Mouse (Mus musculus): ENCODE measurements around the gene Tas2r129. TPM values are rescaled to one million over a fixed set of nuclear protein-coding genes. Genes with fewer than 3 reads are reported as not detected.
"Not testable (repeated sequence)": the region's sequence is repeated elsewhere in the genome, so short reads cannot be mapped to it uniquely, and the experiment has no call there.

Gene Tas2r129
- polyA plus RNA-seq (2014; fragmentation: Nextera tagmentation; extraction: Ambion mirVana), result not detected in 2 replicates

GRCm38 (mm10) chr6:132950802-132951201, at the start of gene Tas2r129:
TSS of gene Tas2r129 (plus strand) at chr6:132951102.
- no peak within 1 kb of the TSS for H3K9ac ChIP-seq (ENCODE audit: low read depth, low read length)
- H3K4me1 ChIP-seq (ENCODE audit: control insufficient read depth, insufficient read depth, low read length), result no peaks in the 10 kb centered on the region
- H3K9me3 ChIP-seq (ENCODE audit: control insufficient read depth, low read length), result no peaks in the 10 kb centered on the region
- H3K27me3 ChIP-seq (ENCODE audit: control insufficient read depth, insufficient read depth, low read length), result no peaks in the 10 kb centered on the region
- no peak within 1 kb of the TSS for H3K4me3 ChIP-seq (ENCODE audit: low read length)
- no peak for ATAC-seq (ENCODE audit: low FRiP score, low TSS enrichment)
- no peaks in the 10 kb centered on the region for H3K36me3 ChIP-seq (ENCODE audit: control insufficient read depth, insufficient read depth, low read length)
- H3K4me2 ChIP-seq (replicated peaks; ENCODE audit: low read depth, low read length), result no peak within 1 kb of the TSS
- H3K27ac ChIP-seq (ENCODE audit: low read depth, low read length), result no peak within 1 kb of the TSS
- 92% methylated on average over 2 of the region's 2 CpGs for WGBS

- H3K4me2 ChIP-seq (replicated peaks; ENCODE audit: low read depth, low read length), result no peak within 1 kb of the TSS
- H3K27ac ChIP-seq (ENCODE audit: low read depth, low read length), result no peak within 1 kb of the TSS
- no peaks in the 10 kb centered on the region for H3K36me3 ChIP-seq (ENCODE audit: control insufficient read depth, insufficient read depth, low read length)
- H3K4me1 ChIP-seq (ENCODE audit: control insufficient read depth, insufficient read depth, low read length), result no peaks in the 10 kb centered on the region
- no peak within 1 kb of the TSS for H3K9ac ChIP-seq (ENCODE audit: low read depth, low read length)
- no peak within 1 kb of the TSS for H3K4me3 ChIP-seq (ENCODE audit: low read length)
- H3K27me3 ChIP-seq (ENCODE audit: control insufficient read depth, insufficient read depth, low read length), result no peaks in the 10 kb centered on the region
- no peaks in the 10 kb centered on the region for H3K9me3 ChIP-seq (ENCODE audit: control insufficient read depth, low read length)
- 84% methylated on average over 3 of the region's 3 CpGs for WGBS
- no peak for ATAC-seq (ENCODE audit: low FRiP score, low TSS enrichment)
Observed at GRCm38 (mm10) chr6:132909351-132909750, 41.6 kb upstream of the Tas2r129 start, which contains the start of gene Tas2r125. TSS of gene Tas2r125 (plus strand) at chr6:132909651.

DNA sequence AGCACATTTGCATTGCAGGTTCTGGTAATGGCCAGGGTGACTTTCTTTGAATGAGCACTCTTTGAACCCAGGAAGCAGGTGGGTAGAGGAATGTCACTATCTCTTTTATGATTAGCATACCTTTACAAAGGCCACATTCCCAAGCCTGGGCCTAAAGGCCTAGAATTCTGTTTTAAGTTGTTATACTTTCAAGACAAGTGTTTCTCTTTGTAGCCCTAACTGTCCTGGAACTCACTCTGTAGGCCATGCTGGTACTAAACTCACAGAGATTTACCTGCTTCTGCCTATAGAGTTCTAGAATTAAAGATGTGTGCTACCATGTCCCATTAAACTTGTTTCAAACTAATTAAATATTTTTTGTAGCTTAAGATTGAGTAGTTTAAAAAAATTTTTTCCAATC, 9.5 kb upstream of the Tas2r129 start:
- not testable (repeated sequence) for H3K4me1 ChIP-seq (ENCODE audit: control insufficient read depth, insufficient read depth, low read length); H3K36me3 ChIP-seq (ENCODE audit: control insufficient read depth, insufficient read depth, low read length); H3K9me3 ChIP-seq (ENCODE audit: control insufficient read depth, low read length); H3K4me3 ChIP-seq (ENCODE audit: low read length); H3K4me2 ChIP-seq (replicated peaks; ENCODE audit: low read depth, low read length); H3K9ac ChIP-seq (ENCODE audit: low read depth, low read length); H3K27me3 ChIP-seq (ENCODE audit: control insufficient read depth, insufficient read depth, low read length); H3K27ac ChIP-seq (ENCODE audit: low read depth, low read length); ATAC-seq (ENCODE audit: low FRiP score, low TSS enrichment)

DNA sequence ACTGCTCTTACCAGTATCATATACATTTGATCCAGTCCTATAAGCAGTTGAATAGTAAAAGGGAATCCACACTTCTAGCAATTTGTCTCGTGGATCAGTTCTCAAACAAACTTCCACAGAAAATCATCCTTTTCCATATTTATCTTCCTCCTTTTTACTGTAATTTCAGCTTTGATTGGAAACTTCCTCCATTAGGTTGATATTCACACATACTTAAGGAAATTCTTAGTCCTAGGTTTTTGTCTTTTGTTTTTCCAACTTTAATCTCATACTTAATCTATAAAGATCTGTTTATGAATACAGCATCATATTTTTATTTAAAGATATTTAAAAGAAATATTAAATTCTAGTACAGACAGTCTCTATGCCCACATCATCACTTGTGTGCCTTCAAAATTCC, 6.9 kb downstream of the Tas2r129 start, which contains the start of gene Tas2r131:
Gene Tas2r131, minus strand, starts transcription at position 101 of the 400 bp plus-strand sequence.
- Histone ChIP-seq H3K27ac (ENCODE audit: low read depth, low read length) (no peak within 1 kb of the TSS), H3K4me2 (replicated peaks; ENCODE audit: low read depth, low read length) (no peak within 1 kb of the TSS), H3K4me3 (ENCODE audit: low read length) (no peak within 1 kb of the TSS), H3K9me3 (ENCODE audit: control insufficient read depth, low read length) (no peaks in the 10 kb centered on the region), H3K27me3 (ENCODE audit: control insufficient read depth, insufficient read depth, low read length) (no peaks in the 10 kb centered on the region), H3K4me1 (ENCODE audit: control insufficient read depth, insufficient read depth, low read length) (no peaks in the 10 kb centered on the region), H3K9ac (ENCODE audit: low read depth, low read length) (no peak within 1 kb of the TSS), H3K36me3 (ENCODE audit: control insufficient read depth, insufficient read depth, low read length) (no peaks in the 10 kb centered on the region)
- 63% methylated on average over 1 of the region's 1 CpGs for WGBS
- no peak for ATAC-seq (ENCODE audit: low FRiP score, low TSS enrichment)

DNA sequence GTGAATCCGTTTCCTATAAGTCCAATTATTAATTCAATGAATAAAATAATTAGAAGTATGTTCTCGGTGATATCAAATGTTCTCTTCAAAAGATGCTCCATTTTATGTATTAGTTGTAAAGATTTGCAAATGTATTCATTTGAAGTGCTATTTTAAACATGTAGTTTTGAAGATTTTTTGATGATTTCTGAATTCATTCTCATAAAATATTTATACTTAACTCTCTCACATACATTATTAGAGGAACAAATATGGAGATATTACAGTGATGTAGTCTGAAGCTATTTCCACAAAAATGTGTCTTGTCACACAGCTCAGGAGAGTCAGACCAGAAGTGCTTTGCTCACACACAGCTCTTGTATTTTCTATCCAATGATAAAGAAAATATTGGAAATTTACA, 30.0 kb downstream of the Tas2r129 start, which contains the start of gene Tas2r109:
Gene Tas2r109, minus strand, starts transcription at position 101 of the 400 bp plus-strand sequence.
- WGBS, result 85% methylated on average over 2 of the region's 2 CpGs
- Histone ChIP-seq H3K4me1 (ENCODE audit: control insufficient read depth, insufficient read depth, low read length) (no peaks in the 10 kb centered on the region), H3K4me2 (replicated peaks; ENCODE audit: low read depth, low read length) (no peak within 1 kb of the TSS), H3K4me3 (ENCODE audit: low read length) (no peak within 1 kb of the TSS), H3K27ac (ENCODE audit: low read depth, low read length) (no peak within 1 kb of the TSS), H3K9ac (ENCODE audit: low read depth, low read length) (no peak within 1 kb of the TSS), H3K36me3 (ENCODE audit: control insufficient read depth, insufficient read depth, low read length) (no peaks in the 10 kb centered on the region), H3K27me3 (ENCODE audit: control insufficient read depth, insufficient read depth, low read length) (no peaks in the 10 kb centered on the region), H3K9me3 (ENCODE audit: control insufficient read depth, low read length) (no peaks in the 10 kb centered on the region)
- ATAC-seq (ENCODE audit: low FRiP score, low TSS enrichment), result no peak

Other genes with a start within 250 kb of the Tas2r129 start
- not detected in 2 replicates for gene Tas2r122, start 239.2 kb upstream of the Tas2r129 start, polyA plus RNA-seq (2014; fragmentation: Nextera tagmentation; extraction: Ambion mirVana)
- gene Tas2r115, start 213.1 kb upstream of the Tas2r129 start, polyA plus RNA-seq (2014; fragmentation: Nextera tagmentation; extraction: Ambion mirVana), result not detected in 2 replicates
- not detected in 2 replicates for gene Tas2r124, start 196.4 kb upstream of the Tas2r129 start, polyA plus RNA-seq (2014; fragmentation: Nextera tagmentation; extraction: Ambion mirVana)
- not detected in 2 replicates for gene Tas2r102, start 189.0 kb upstream of the Tas2r129 start, polyA plus RNA-seq (2014; fragmentation: Nextera tagmentation; extraction: Ambion mirVana)
- not detected in 2 replicates for gene Tas2r136, start 172.9 kb upstream of the Tas2r129 start, polyA plus RNA-seq (2014; fragmentation: Nextera tagmentation; extraction: Ambion mirVana)
- gene Tas2r117, start 148.3 kb upstream of the Tas2r129 start, polyA plus RNA-seq (2014; fragmentation: Nextera tagmentation; extraction: Ambion mirVana), result not detected in 2 replicates
- not detected in 2 replicates for gene Tas2r123, start 104.0 kb upstream of the Tas2r129 start, polyA plus RNA-seq (2014; fragmentation: Nextera tagmentation; extraction: Ambion mirVana)
- gene Tas2r116, start 95.7 kb upstream of the Tas2r129 start, polyA plus RNA-seq (2014; fragmentation: Nextera tagmentation; extraction: Ambion mirVana), result not detected in 2 replicates
- gene Tas2r110, start 83.1 kb upstream of the Tas2r129 start, polyA plus RNA-seq (2014; fragmentation: Nextera tagmentation; extraction: Ambion mirVana), result not detected in 2 replicates
- gene Tas2r113, start 58.1 kb upstream of the Tas2r129 start, polyA plus RNA-seq (2014; fragmentation: Nextera tagmentation; extraction: Ambion mirVana), result not detected in 2 replicates
- not detected in 2 replicates for gene Tas2r125, start 41.5 kb upstream of the Tas2r129 start, polyA plus RNA-seq (2014; fragmentation: Nextera tagmentation; extraction: Ambion mirVana)
- not detected in 2 replicates for gene Tas2r131, start 6.8 kb downstream of the Tas2r129 start, polyA plus RNA-seq (2014; fragmentation: Nextera tagmentation; extraction: Ambion mirVana)
- gene Tas2r109, start 29.9 kb downstream of the Tas2r129 start, polyA plus RNA-seq (2014; fragmentation: Nextera tagmentation; extraction: Ambion mirVana), result not detected in 2 replicates
- not detected in 2 replicates for gene Tas2r103, start 86.0 kb downstream of the Tas2r129 start, polyA plus RNA-seq (2014; fragmentation: Nextera tagmentation; extraction: Ambion mirVana)
- not detected in 2 replicates for gene Tas2r140, start 104.7 kb downstream of the Tas2r129 start, polyA plus RNA-seq (2014; fragmentation: Nextera tagmentation; extraction: Ambion mirVana)
- gene Smim10l1, start 153.8 kb downstream of the Tas2r129 start, polyA plus RNA-seq (2014; fragmentation: Nextera tagmentation; extraction: Ambion mirVana), result 61.3 and 73.1 TPM in 2 replicates

All from kidney, embryonic 14.5 days (tissue).